Mouse (Mus musculus) stomach, embryonic 16.5 days (tissue): ENCODE measurements around the gene Cstf3. TPM values are rescaled to one million over a fixed set of nuclear protein-coding genes. Genes with fewer than 3 reads are reported as not detected.
"Not testable (repeated sequence)": the region's sequence is repeated elsewhere in the genome, so short reads cannot be mapped to it uniquely, and the experiment has no call there.

ENCODE experiments used
- ATAC-seq: fragments of 200-750 bp; cut with Nextera tagmentation; 2 replicates; pipeline ENCODE4 v1.8.0; 2017; ENCODE audit warnings: moderate number of reproducible peaks, moderate TSS enrichment; ENCODE audit not compliant: insufficient read depth, low FRiP score
- H3K27ac ChIP-seq: fragments of 300-500 bp; sonication (generic); 2 replicates; pipeline ENCODE4 v1.5.1; 2014; ENCODE audit warnings: low read length
- H3K27me3 ChIP-seq: fragments of 300-500 bp; sonication (generic); 2 replicates; pipeline ENCODE4 v1.6.1; 2014; ENCODE audit warnings: low read length, control low read depth, mixed read lengths; ENCODE audit not compliant: control insufficient read depth, insufficient read depth
- H3K36me3 ChIP-seq: fragments of 300-500 bp; sonication (generic); 2 replicates; pipeline ENCODE4 v1.6.1; 2014; ENCODE audit warnings: low read length; ENCODE audit not compliant: control insufficient read depth, insufficient read depth
- H3K4me1 ChIP-seq: fragments of 300-500 bp; sonication (generic); 2 replicates; pipeline ENCODE4 v1.6.1; 2014; ENCODE audit warnings: low read length, control low read depth, mixed read lengths; ENCODE audit not compliant: control insufficient read depth, insufficient read depth
- H3K4me2 ChIP-seq: fragments of 300-500 bp; sonication (generic); 2 replicates; pipeline ENCODE4 v1.6.1; 2014; ENCODE audit warnings: low read depth, low read length, mixed read lengths
- H3K4me3 ChIP-seq: fragments of 300-500 bp; sonication (generic); replicated peaks from 2 replicates; pipeline ENCODE4 v1.5.1; 2014; ENCODE audit warnings: mild to moderate bottlenecking, low read length
- H3K9ac ChIP-seq: fragments of 300-500 bp; sonication (generic); 2 replicates; pipeline ENCODE4 v1.6.1; 2014; ENCODE audit warnings: low read length
- H3K9me3 ChIP-seq: fragments of 300-500 bp; sonication (generic); replicated peaks from 2 replicates; pipeline ENCODE4 v1.6.1; 2016; ENCODE audit warnings: low read length, control low read depth; ENCODE audit not compliant: control insufficient read depth
- WGBS: fragments of 180-500 bp; shearing (Covaris S2); extraction: QIAGEN DNeasy Blood & Tissue Kit; methylation state at CpG from one replicate; pipeline ENCODE4 v1.1.7; 2014; 5-methylcytosine and 5-hydroxymethylcytosine counted together
- polyA plus RNA-seq: library from polyadenylated mRNA; unstranded; fragments of >200 nt; fragmentation: Nextera tagmentation; extraction: Ambion mirVana; gene quantifications from 2 replicates; pipeline ENCODE4 v1.2.1, GENCODE M21; 2015

The Cstf3 gene
- polyA plus RNA-seq: 58.3 and 61.6 TPM in 2 replicates

DNA sequence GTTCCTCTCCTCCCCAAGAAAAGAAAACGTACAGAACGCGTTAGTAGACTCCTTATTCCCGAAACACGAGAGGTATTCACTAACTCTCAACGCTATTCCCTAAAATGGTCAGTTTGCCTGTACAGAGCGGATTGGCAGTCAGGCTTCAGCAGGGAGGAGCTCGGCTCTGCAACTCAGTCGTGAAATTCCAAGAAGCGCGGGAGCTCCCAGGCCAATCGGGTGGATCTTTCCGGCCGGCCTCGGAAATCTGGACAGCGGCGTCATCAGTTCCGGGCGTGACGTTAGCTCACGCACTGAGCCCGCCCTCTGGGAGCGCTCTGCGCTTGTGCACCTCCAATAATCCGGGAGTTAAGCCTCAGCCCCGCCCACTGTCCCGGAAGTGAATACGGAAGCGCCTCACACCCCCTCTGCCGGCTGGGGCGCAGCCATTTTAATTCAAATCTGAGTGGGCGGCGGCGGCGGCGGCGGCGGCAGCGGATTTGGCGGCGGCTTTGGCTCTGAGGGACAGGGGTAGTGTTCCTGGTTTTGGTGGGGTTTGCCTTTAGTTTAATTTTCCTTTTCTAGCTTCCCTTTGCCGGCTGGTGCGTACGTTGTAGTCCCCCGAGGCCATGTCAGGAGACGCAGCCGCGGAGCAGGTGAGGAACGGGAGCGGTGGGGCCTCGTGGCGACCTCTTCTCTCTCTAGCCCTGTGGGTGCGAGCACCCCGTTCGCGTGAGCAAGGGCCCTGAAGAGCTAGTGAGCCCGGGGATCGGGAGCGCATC, at the start of gene Cstf3:
Cstf3 (plus strand) TSS at position 456 of the 761 bp plus-strand sequence.
- H3K4me3 ChIP-seq: peak within 1 kb of the TSS; percentile 95
- no peaks in the 10 kb centered on the region for H3K36me3 ChIP-seq
- under 1% methylated on average over 59 of the region's 59 CpGs for WGBS
- ATAC-seq: peak; percentile 100
- H3K4me2 ChIP-seq: peak within 1 kb of the TSS; percentile 88
- peak within 1 kb of the TSS; percentile 93 for H3K27ac ChIP-seq
- H3K27me3 ChIP-seq: no peaks in the 10 kb centered on the region
- H3K9ac ChIP-seq: peak within 1 kb of the TSS; percentile 95
- peaks cover 20% of the 10 kb centered on the region for H3K4me1 ChIP-seq
- no peaks in the 10 kb centered on the region for H3K9me3 ChIP-seq

DNA sequence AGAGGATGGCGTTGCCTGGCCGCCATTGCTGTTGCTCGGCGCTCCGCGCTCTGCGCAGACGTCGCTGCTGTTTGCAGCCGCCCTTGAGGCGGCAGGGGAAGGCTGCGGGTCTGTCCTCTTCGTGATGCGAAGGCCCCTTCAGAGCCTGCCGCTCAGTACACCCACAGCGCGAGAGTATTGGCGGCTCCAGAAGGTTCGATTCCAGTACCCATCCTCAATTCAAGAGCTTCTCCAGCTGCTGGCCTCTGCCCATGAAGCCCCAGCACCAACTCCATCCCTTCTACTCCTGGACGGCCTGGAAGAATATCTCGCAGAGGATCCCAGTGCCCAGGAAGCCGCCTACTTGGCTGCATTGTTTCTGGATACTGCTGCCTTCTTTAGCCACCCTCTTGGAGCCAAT, 33.6 kb upstream of the Cstf3 start:
- H3K4me3 ChIP-seq, H3K27me3 ChIP-seq, ATAC-seq, H3K9me3 ChIP-seq, H3K4me1 ChIP-seq, H3K36me3 ChIP-seq, H3K9ac ChIP-seq, H3K4me2 ChIP-seq, H3K27ac ChIP-seq: not testable (repeated sequence)
- 86% methylated on average over 22 of the region's 22 CpGs for WGBS

DNA sequence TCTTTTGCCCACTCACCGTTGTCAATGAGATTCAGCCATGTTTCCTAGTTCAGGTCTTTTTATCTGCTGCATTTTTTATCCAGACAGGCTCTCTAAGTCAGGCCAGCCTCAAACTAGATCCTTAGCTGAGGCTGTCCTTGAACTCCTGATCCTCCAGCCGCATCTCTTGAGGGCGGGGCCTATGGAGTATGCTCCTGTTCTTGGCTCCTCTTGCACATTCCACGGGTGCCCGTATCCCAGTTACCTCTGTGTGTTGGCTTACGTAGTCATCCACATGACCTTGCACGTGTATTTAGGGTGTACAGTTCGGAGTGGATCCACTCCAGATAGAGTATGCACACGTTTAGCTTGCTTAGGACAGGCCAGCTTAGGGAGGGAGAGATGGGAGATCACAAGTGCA, 32.6 kb upstream of the Cstf3 start:
- no peak for ATAC-seq
- H3K27ac ChIP-seq: no peak overlapping the region
- no peaks in the 10 kb centered on the region for H3K27me3 ChIP-seq
- H3K36me3 ChIP-seq: no peaks in the 10 kb centered on the region
- no peak overlapping the region for H3K4me2 ChIP-seq
- WGBS: 87% methylated on average over 9 of the region's 9 CpGs
- no peak overlapping the region for H3K9ac ChIP-seq
- H3K4me3 ChIP-seq: no peak overlapping the region
- no peaks in the 10 kb centered on the region for H3K4me1 ChIP-seq
- no peaks in the 10 kb centered on the region for H3K9me3 ChIP-seq

DNA sequence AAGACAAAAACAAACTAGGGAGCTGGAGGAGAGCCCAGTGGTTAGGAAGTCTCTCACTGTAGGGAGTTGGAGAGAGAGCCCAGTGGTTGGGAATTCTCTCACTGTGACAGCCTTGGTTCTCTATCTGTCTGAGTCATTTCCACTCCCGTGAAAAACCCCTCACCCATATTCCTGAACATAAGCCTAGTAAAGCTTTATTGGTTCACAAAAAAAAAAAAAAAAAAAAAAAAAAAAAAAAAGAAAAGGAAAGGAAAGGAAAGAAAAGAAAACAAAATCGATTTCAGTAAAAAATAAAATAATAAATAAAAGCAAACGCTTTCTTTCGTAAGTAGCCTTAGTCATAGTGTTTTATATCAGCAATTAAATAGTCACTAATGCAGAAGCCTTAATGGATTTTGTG, 32.0 kb upstream of the Cstf3 start:
- no peaks in the 10 kb centered on the region for H3K9me3 ChIP-seq
- no peaks in the 10 kb centered on the region for H3K36me3 ChIP-seq
- no peak overlapping the region for H3K27ac ChIP-seq
- no peak overlapping the region for H3K4me3 ChIP-seq
- no peak for ATAC-seq
- no peak overlapping the region for H3K4me2 ChIP-seq
- H3K9ac ChIP-seq: no peak overlapping the region
- no peaks in the 10 kb centered on the region for H3K27me3 ChIP-seq
- WGBS: 87% methylated on average over 4 of the region's 4 CpGs
- no peaks in the 10 kb centered on the region for H3K4me1 ChIP-seq

DNA sequence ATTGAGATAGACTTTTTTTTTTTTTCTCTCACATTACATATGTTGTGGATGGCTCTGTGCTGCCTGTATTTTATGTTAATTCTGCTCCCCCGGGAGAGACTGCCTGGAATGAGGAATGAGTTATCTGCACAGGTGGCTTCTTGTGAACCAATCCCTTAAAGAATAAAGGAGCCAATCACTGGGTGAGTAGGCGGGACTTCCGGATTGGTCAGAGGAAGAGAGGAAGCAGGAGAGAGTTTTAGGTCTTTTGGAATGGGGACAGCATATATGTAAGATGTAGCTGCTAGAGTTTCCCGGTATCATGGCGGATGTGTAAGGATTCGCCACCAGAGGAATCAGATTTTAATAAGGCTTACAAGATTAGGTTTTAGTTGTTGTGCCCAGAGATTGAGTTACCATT, 31.4 kb upstream of the Cstf3 start:
- H3K4me3 ChIP-seq: no peak overlapping the region
- H3K4me1 ChIP-seq: no peaks in the 10 kb centered on the region
- no peak for ATAC-seq
- no peaks in the 10 kb centered on the region for H3K36me3 ChIP-seq
- no peak overlapping the region for H3K9ac ChIP-seq
- no peak overlapping the region for H3K4me2 ChIP-seq
- 65% methylated on average over 6 of the region's 6 CpGs for WGBS
- no peaks in the 10 kb centered on the region for H3K9me3 ChIP-seq
- no peaks in the 10 kb centered on the region for H3K27me3 ChIP-seq
- no peak overlapping the region for H3K27ac ChIP-seq

DNA sequence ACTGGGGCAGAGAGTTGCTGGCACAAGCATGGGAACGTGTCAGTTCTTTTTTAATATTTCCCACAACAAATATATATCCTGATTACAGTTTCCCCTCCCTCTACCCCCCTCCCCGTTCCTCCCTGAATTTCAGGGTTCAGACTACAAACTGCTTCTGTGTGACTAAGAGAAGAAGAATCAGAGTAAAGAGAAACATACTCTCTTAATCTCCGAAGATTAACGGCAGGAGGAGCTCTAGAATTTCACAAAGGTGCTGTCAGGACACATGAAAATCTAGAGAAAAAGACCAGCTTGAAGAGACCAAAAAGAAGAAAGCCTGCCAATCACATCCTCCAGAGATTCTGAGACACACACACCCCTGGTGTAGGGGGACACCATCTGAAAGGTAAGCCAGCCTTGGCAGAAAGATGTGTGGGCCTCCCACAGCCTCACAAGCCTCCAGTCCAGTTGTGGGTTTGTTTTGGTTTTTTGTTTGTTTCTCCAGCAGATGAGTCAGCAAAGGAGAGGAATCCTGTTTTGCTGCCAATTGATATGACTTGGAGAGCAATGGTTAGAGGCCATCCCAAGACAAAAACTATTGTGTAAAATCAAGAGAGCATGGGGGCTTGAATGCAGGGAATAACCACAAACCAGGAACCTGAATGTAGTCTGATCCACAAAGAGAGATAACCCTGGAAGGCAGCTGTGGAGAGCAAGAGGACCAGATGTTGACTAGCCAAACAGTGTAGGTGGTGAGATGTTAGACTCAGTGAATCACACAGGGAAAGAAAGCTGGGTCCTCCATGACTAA, 30.5 kb upstream of the Cstf3 start:
- no peak for ATAC-seq
- 74% methylated on average over 4 of the region's 4 CpGs for WGBS
- H3K4me2 ChIP-seq: no peak overlapping the region
- H3K4me1 ChIP-seq: no peaks in the 10 kb centered on the region
- no peak overlapping the region for H3K27ac ChIP-seq
- no peak overlapping the region for H3K4me3 ChIP-seq
- H3K36me3 ChIP-seq: no peaks in the 10 kb centered on the region
- no peak overlapping the region for H3K9ac ChIP-seq
- H3K27me3 ChIP-seq: no peaks in the 10 kb centered on the region
- no peaks in the 10 kb centered on the region for H3K9me3 ChIP-seq

DNA sequence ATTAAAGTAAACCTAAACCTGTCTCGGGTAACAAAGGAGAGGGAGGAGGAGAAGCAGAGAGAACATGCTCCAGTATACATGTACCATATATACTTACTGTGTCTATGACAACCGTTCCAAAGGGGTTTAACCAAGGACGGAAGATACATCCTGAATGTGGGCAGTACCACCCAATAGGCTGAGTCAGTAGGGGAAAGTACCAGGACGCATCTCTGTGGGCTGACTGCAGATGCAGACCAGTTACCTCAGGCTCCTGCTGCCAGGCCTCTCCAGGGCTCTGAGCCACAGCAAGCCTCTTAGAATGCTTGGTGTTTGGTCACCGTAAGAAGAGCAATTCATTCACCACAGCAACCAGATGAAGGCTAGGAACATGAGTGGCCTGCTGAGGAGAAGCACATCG, 28.9 kb upstream of the Cstf3 start:
- Histone ChIP-seq H3K4me2 (no peak overlapping the region), H3K4me1 (no peaks in the 10 kb centered on the region), H3K27me3 (no peaks in the 10 kb centered on the region), H3K27ac (no peak overlapping the region), H3K9ac (no peak overlapping the region), H3K4me3 (no peak overlapping the region), H3K36me3 (no peaks in the 10 kb centered on the region), H3K9me3 (no peaks in the 10 kb centered on the region)
- WGBS: 90% methylated on average over 6 of the region's 6 CpGs
- ATAC-seq: no peak

DNA sequence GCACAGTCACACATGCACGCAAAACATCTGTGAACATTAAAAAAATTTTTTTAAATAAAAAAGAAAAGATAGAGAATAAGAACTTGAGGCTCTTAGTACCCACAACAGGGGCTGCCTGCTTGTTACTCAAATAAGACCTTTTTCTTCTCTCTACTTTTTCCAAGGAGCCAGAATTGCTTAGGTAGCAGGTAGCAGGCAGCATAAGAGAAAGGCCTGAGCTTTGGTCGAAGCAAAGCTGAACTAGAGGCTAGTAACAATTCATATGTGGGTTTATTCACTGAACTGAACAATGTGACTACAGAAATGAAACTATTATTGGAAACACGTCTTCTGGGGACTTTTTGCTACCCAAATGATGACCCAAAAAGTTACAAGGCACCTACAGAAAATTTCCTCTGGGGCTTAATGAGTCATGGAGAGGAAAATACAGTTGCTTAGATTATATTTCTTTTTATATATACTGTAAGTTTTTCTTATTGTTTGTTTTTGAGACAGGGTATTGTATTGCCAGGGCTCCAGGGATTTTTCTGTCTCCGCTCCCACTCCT, 28.3 kb upstream of the Cstf3 start:
- ATAC-seq: no peak
- no peaks in the 10 kb centered on the region for H3K27me3 ChIP-seq
- H3K9ac ChIP-seq: no peak overlapping the region
- WGBS: 85% methylated on average over 4 of the region's 4 CpGs
- H3K4me3 ChIP-seq: no peak overlapping the region
- H3K9me3 ChIP-seq: no peaks in the 10 kb centered on the region
- H3K4me2 ChIP-seq: no peak overlapping the region
- H3K27ac ChIP-seq: no peak overlapping the region
- H3K36me3 ChIP-seq: no peaks in the 10 kb centered on the region
- H3K4me1 ChIP-seq: no peaks in the 10 kb centered on the region

DNA sequence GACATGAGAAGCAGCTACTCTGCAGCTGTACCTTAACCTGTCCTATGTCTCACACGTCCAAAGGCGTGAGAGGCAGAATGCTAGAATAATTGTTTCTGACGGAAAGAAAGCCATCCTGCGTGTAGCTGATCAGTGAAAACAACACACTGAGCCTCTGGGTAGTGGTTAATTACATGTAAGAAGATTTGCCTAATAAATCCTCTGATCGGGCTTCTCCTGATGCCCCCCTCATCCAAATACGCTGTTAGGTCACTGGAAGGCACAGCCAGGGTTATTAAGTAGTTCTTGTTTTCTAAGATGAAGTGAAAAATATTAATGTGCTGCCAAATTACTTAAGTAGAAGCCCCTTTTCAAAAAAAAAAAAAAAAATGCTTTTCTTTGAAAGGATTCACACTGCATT, 18.3 kb upstream of the Cstf3 start:
- WGBS: 81% methylated on average over 6 of the region's 6 CpGs
- no peak for ATAC-seq

More for the DNA sequence above, 18.3 kb upstream of the Cstf3 start:
- H3K4me1 ChIP-seq: no peaks in the 10 kb centered on the region
- no peaks in the 10 kb centered on the region for H3K9me3 ChIP-seq
- H3K27me3 ChIP-seq: no peaks in the 10 kb centered on the region; the same call in 1 of the 2 replicates
- no peak overlapping the region for H3K4me3 ChIP-seq
- no peak overlapping the region for H3K27ac ChIP-seq
- no peak overlapping the region for H3K9ac ChIP-seq
- H3K4me2 ChIP-seq: no peak overlapping the region
- H3K36me3 ChIP-seq: no peaks in the 10 kb centered on the region
